Mouse (Mus musculus) myocyte (in vitro differentiated cells): ENCODE data around the gene Xirp2. TPM values are rescaled to one million over a fixed set of nuclear protein-coding genes. Genes with fewer than 3 reads are reported as not detected.
A peak's percentile ranks its signal among the peaks of the same experiment; 100 is the strongest.

ENCODE experiments used
- H3K27me3 ChIP-seq: one replicate; pipeline ENCODE4 v1.6.1; 2011; ENCODE audit not compliant: control insufficient read depth, insufficient read depth, insufficient read length
- H3K36me3 ChIP-seq: one replicate; pipeline ENCODE4 v1.6.1; 2011; ENCODE audit not compliant: control insufficient read depth, insufficient read depth
- H3K4me2 ChIP-seq: one replicate; pipeline ENCODE4 v1.6.1; 2011; ENCODE audit warnings: low read depth, control low read depth
- H3K4me3 ChIP-seq: one replicate; pipeline ENCODE4 v1.5.1; 2011; ENCODE audit warnings: mild to moderate bottlenecking, control low read depth, moderate library complexity
- H3K79me2 ChIP-seq: one replicate; pipeline ENCODE4 v1.6.1; 2011; ENCODE audit not compliant: control insufficient read depth, insufficient read depth
- H3ac ChIP-seq: one replicate; pipeline ENCODE4 v1.6.1; 2011; ENCODE audit not compliant: control insufficient read depth, insufficient read length
- CEBPB ChIP-seq: IDR thresholded peaks from 2 replicates; pipeline ENCODE4 v1.6.1; 2011; ENCODE audit warnings: mild to moderate bottlenecking, moderate library complexity; ENCODE audit not compliant: poor library complexity, insufficient read depth, severe bottlenecking
- E2F4 ChIP-seq: IDR thresholded peaks from one replicate; pipeline ENCODE4 v1.6.1; 2011; ENCODE audit warnings: mild to moderate bottlenecking, control low read depth, moderate library complexity; ENCODE audit not compliant: insufficient read depth
- MAX ChIP-seq: IDR thresholded peaks from one replicate; pipeline ENCODE4 v1.6.1; 2011; ENCODE audit warnings: low read depth, mild to moderate bottlenecking, control low read depth
- MYOD1 ChIP-seq, 3 experiments: IDR thresholded peaks; one replicate each; pipeline ENCODE4 v1.6.1; 2011; ENCODE audit warnings: control low read depth in 2 of 3, low read depth in 2 of 3, mild to moderate bottlenecking in 2 of 3, moderate library complexity in 1 of 3; ENCODE audit not compliant: insufficient read length in 2 of 3, control insufficient read depth in 1 of 3
- MYOG ChIP-seq, 3 experiments: IDR thresholded peaks; one replicate each; pipeline ENCODE4 v1.6.1; 2011; ENCODE audit warnings: control low read depth in 2 of 3, low read depth in 2 of 3, mild to moderate bottlenecking in 2 of 3; ENCODE audit not compliant: insufficient read length in 2 of 3, control insufficient read depth in 1 of 3, insufficient read depth in 1 of 3
- POLR2A ChIP-seq: IDR thresholded peaks from one replicate; pipeline ENCODE4 v1.6.1; 2011; ENCODE audit warnings: low read depth, mild to moderate bottlenecking, control low read depth, moderate library complexity; ENCODE audit not compliant: insufficient read length
- POLR2AphosphoS2 ChIP-seq: IDR thresholded peaks from one replicate; pipeline ENCODE4 v1.6.1; 2011; ENCODE audit warnings: low read depth, control low read depth; ENCODE audit not compliant: insufficient read length
- REST ChIP-seq: IDR thresholded peaks from one replicate; pipeline ENCODE4 v1.6.1; 2011; ENCODE audit warnings: mild to moderate bottlenecking, control low read depth, moderate library complexity; ENCODE audit not compliant: insufficient read depth, insufficient read length
- SRF ChIP-seq: IDR thresholded peaks from one replicate; pipeline ENCODE4 v1.6.1; 2011; ENCODE audit warnings: low read depth; ENCODE audit not compliant: control insufficient read depth, insufficient read length
- TCF12 ChIP-seq: IDR thresholded peaks from one replicate; pipeline ENCODE4 v1.6.1; 2011; ENCODE audit warnings: mild to moderate bottlenecking, control low read depth; ENCODE audit not compliant: poor library complexity, insufficient read depth, severe bottlenecking
- TCF3 ChIP-seq: IDR thresholded peaks from one replicate; pipeline ENCODE4 v1.6.1; 2011; ENCODE audit warnings: low read depth, control low read depth; ENCODE audit not compliant: insufficient read length
- USF1 ChIP-seq: IDR thresholded peaks from one replicate; pipeline ENCODE4 v1.6.1; 2011; ENCODE audit warnings: low read depth, mild to moderate bottlenecking, control low read depth, moderate library complexity
- polyA plus RNA-seq: library from polyadenylated mRNA; unstranded; fragments of >200 nt; fragmentation: generic; extraction: Trizol; gene quantifications from one replicate; pipeline ENCODE4 v1.2.1, GENCODE M21; 2012; ENCODE audit warnings: missing spikeins

Gene Xirp2
- polyA plus RNA-seq, 1 experiment, result 0.46 TPM

DNA sequence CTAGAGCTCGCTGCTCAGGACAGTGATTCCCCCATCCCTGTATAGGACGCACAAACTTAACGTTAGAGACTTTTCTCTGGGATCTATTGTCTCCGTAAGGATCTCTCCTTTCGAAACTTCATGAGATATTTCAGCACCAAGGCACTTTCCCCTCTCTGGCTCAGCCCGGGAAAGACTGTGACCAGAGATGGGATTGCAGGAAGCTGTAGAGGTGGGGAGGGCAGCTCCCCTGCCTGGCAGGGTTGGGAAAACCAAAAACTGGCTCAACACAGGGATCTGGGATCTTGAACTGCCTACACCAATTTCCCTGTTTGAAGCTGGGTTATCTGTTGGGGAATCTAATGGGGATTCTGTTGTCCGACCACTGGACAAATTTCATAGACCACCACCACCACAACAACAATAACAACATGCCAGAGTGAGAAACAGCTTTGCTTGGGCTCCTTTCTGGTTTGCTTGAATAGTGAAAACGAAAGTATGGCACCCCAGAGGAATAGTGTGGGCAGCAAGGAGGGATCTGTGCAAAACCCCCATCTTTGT, 121.4 kb downstream of the Xirp2 start:
- TF ChIP-seq TCF12 (no peak), MYOD1 (IDR thresholded peaks at IDR 0.05; ENCODE audit: control insufficient read depth in 1 of 3, insufficient read length in 2 of 3, low read depth in 2 of 3) (no peak), TCF3 (no peak), REST (no peak), USF1 (no peak), MAX (no peak), E2F4 (no peak), POLR2A (no peak), MYOG (IDR thresholded peaks at IDR 0.05; ENCODE audit: control insufficient read depth in 1 of 3, insufficient read depth in 1 of 3, insufficient read length in 2 of 3, low read depth in 2 of 3) (no peak), CEBPB (no peak), POLR2AphosphoS2 (no peak), SRF (no peak)
- Histone ChIP-seq H3K36me3 (no peaks in the 10 kb centered on the region), H3K27me3 (no peaks in the 10 kb centered on the region), H3K4me2 (peak overlapping the region; percentile 90), H3K79me2 (no peaks in the 10 kb centered on the region), H3ac (no peak overlapping the region), H3K4me3 (peak overlapping the region; percentile 36)

Other genes with a start within 250 kb of the Xirp2 start
- gene Gm21830, start 32.3 kb upstream of the Xirp2 start, polyA plus RNA-seq, result not detected
- not detected for gene Gm26727, start 12.8 kb upstream of the Xirp2 start, polyA plus RNA-seq
- 0.56 TPM for gene B3galt1, start 119.9 kb downstream of the Xirp2 start, polyA plus RNA-seq